Mouse (Mus musculus) stomach, postnatal 0 days (tissue): Measurements from ENCODE around the gene Snapin.

ENCODE experiments used
- CTCF ChIP-seq: IDR thresholded peaks from 2 replicates; pipeline ENCODE4 v1.5.1; 2016; ENCODE audit warnings: antibody characterized with exemption, low read depth, mild to moderate bottlenecking, moderate library complexity
- EP300 ChIP-seq: optimal IDR thresholded peaks from 2 replicates; pipeline ENCODE3; 2016; ENCODE audit warnings: antibody characterized with exemption

DNA sequence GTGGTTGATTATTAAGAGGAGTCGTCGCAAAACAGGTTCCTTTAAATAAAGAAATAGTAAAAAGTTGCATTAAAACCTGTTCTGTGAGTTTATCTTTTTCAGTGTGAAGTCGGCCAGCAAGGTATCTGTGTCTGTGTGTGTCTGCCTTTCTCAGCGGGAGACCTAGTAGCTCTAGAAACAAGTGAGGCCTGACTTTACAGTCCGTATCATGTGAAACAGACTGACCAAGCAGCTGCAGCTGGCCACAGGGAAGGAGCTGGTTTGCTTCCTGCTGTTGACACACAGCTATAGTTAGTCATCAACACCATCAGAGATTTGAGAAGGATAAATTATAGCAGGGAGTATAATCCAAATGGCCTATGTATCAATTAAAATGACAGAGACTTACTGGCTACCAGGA lies 40.9 kb upstream of the Snapin start:
- TF ChIP-seq CTCF = no peak
- TF ChIP-seq EP300 = no peak
